Mouse (Mus musculus): Measurements from ENCODE around the gene Carm1. TPM values are rescaled to one million over a fixed set of nuclear protein-coding genes. Genes with fewer than 3 reads are reported as not detected.

The Carm1 gene
- polyA plus RNA-seq, 1 experiment from 2014 or later: 54.9 TPM

GRCm38 (mm10) chr9:21620229-21620628 is 73.5 kb downstream of the Carm1 start:
- 85% methylated on average over 4 of the region's 4 CpGs for WGBS
- ATAC-seq (replicated peaks; ENCODE audit: low FRiP score): no peak

GRCm38 (mm10) chr9:21622676-21623075 is 76.0 kb downstream of the Carm1 start:
- no peaks in the 10 kb centered on the region for H3K27me3 ChIP-seq (replicated peaks; ENCODE audit: control insufficient read depth, insufficient read depth, low read length)
- ATAC-seq (replicated peaks; ENCODE audit: low FRiP score) (peak; percentile 75), DNase-seq (ENCODE audit: low spot score) (no peak)
- no peak overlapping the region for H3K4me2 ChIP-seq
- H3K9me3 ChIP-seq (ENCODE audit: control insufficient read depth, low read length): no peaks in the 10 kb centered on the region
- H3K4me3 ChIP-seq (ENCODE audit: low read depth, low read length): no peak overlapping the region
- H3K4me1 ChIP-seq (replicated peaks; ENCODE audit: control insufficient read depth, insufficient read depth, low read length): peaks cover 6% of the 10 kb centered on the region
- no peak overlapping the region for H3K27ac ChIP-seq (ENCODE audit: low read depth, low read length)
- H3K9ac ChIP-seq (ENCODE audit: low read depth, low read length): no peak overlapping the region
- WGBS: 88% methylated on average over 1 of the region's 1 CpGs
- peaks cover 2% of the 10 kb centered on the region; the same call in 1 of the 2 replicates for H3K36me3 ChIP-seq (ENCODE audit: control insufficient read depth, insufficient read depth, low read length)

More at GRCm38 (mm10) chr9:21620229-21620628, 73.5 kb downstream of the Carm1 start:
- Histone ChIP-seq H3K27me3 (replicated peaks; ENCODE audit: control insufficient read depth, insufficient read depth, low read length) (no peaks in the 10 kb centered on the region), H3K9ac (ENCODE audit: low read depth, low read length) (no peak overlapping the region), H3K4me3 (ENCODE audit: low read depth, low read length) (no peak overlapping the region), H3K36me3 (ENCODE audit: control insufficient read depth, insufficient read depth, low read length) (peaks cover 2% of the 10 kb centered on the region; the same call in 1 of the 2 replicates), H3K27ac (ENCODE audit: low read depth, low read length) (no peak overlapping the region), H3K4me2 (no peak overlapping the region), H3K9me3 (ENCODE audit: control insufficient read depth, low read length) (no peaks in the 10 kb centered on the region), H3K4me1 (replicated peaks; ENCODE audit: control insufficient read depth, insufficient read depth, low read length) (peaks cover 6% of the 10 kb centered on the region)
- no peak for DNase-seq (ENCODE audit: low spot score)

- no peaks in the 10 kb centered on the region for H3K36me3 ChIP-seq (ENCODE audit: control insufficient read depth, insufficient read depth, low read length)
- H3K27ac ChIP-seq (ENCODE audit: low read depth, low read length): no peak overlapping the region
- no peak overlapping the region for H3K4me3 ChIP-seq (ENCODE audit: low read depth, low read length)
- 89% methylated on average over 10 of the region's 10 CpGs for WGBS
- H3K27me3 ChIP-seq (replicated peaks; ENCODE audit: control insufficient read depth, insufficient read depth, low read length): no peaks in the 10 kb centered on the region
- no peaks in the 10 kb centered on the region for H3K9me3 ChIP-seq (ENCODE audit: control insufficient read depth, low read length)
- ATAC-seq (replicated peaks; ENCODE audit: low FRiP score): no peak
- H3K4me2 ChIP-seq: no peak overlapping the region
- no peaks in the 10 kb centered on the region for H3K4me1 ChIP-seq (replicated peaks; ENCODE audit: control insufficient read depth, insufficient read depth, low read length)
- no peak overlapping the region for H3K9ac ChIP-seq (ENCODE audit: low read depth, low read length)
- no peak for DNase-seq (ENCODE audit: low spot score)
These were observed 78.9 kb downstream of the Carm1 start for GRCm38 (mm10) chr9:21625342-21626339.

- Histone ChIP-seq H3K27me3 (replicated peaks; ENCODE audit: control insufficient read depth, insufficient read depth, low read length) (no peaks in the 10 kb centered on the region), H3K4me2 (no peak overlapping the region), H3K9ac (ENCODE audit: low read depth, low read length) (no peak overlapping the region), H3K9me3 (ENCODE audit: control insufficient read depth, low read length) (no peaks in the 10 kb centered on the region), H3K36me3 (ENCODE audit: control insufficient read depth, insufficient read depth, low read length) (no peaks in the 10 kb centered on the region), H3K27ac (ENCODE audit: low read depth, low read length) (no peak overlapping the region), H3K4me3 (ENCODE audit: low read depth, low read length) (no peak overlapping the region), H3K4me1 (replicated peaks; ENCODE audit: control insufficient read depth, insufficient read depth, low read length) (no peaks in the 10 kb centered on the region)
- no peak for ATAC-seq (replicated peaks; ENCODE audit: low FRiP score)
- no peak for DNase-seq (ENCODE audit: low spot score)
These were observed 79.9 kb downstream of the Carm1 start for GRCm38 (mm10) chr9:21626571-21626970.

- no peak overlapping the region for H3K4me3 ChIP-seq (ENCODE audit: low read depth, low read length)
- H3K4me2 ChIP-seq: no peak overlapping the region
- H3K9ac ChIP-seq (ENCODE audit: low read depth, low read length): no peak overlapping the region
- H3K27ac ChIP-seq (ENCODE audit: low read depth, low read length): no peak overlapping the region
- H3K4me1 ChIP-seq (replicated peaks; ENCODE audit: control insufficient read depth, insufficient read depth, low read length): no peaks in the 10 kb centered on the region
- no peaks in the 10 kb centered on the region for H3K27me3 ChIP-seq (replicated peaks; ENCODE audit: control insufficient read depth, insufficient read depth, low read length)
- no peak for ATAC-seq (replicated peaks; ENCODE audit: low FRiP score)
- no peaks in the 10 kb centered on the region for H3K9me3 ChIP-seq (ENCODE audit: control insufficient read depth, low read length)
- no peak for DNase-seq (ENCODE audit: low spot score)
- H3K36me3 ChIP-seq (ENCODE audit: control insufficient read depth, insufficient read depth, low read length): no peaks in the 10 kb centered on the region
- WGBS: 88% methylated on average over 5 of the region's 5 CpGs
These were observed 80.6 kb downstream of the Carm1 start for GRCm38 (mm10) chr9:21627145-21627795.

GRCm38 (mm10) chr9:21630673-21631072 is 84.0 kb downstream of the Carm1 start:
- no peak for ATAC-seq (replicated peaks; ENCODE audit: low FRiP score)
- WGBS: 85% methylated on average over 3 of the region's 3 CpGs
- H3K9me3 ChIP-seq (ENCODE audit: control insufficient read depth, low read length): no peaks in the 10 kb centered on the region

GRCm38 (mm10) chr9:21633106-21633505 is 86.4 kb downstream of the Carm1 start:
- no peak overlapping the region for H3K9ac ChIP-seq (ENCODE audit: low read depth, low read length)

More at GRCm38 (mm10) chr9:21630673-21631072, 84.0 kb downstream of the Carm1 start:
- no peak overlapping the region for H3K9ac ChIP-seq (ENCODE audit: low read depth, low read length)
- no peak overlapping the region for H3K4me2 ChIP-seq
- no peak overlapping the region for H3K27ac ChIP-seq (ENCODE audit: low read depth, low read length)
- H3K36me3 ChIP-seq (ENCODE audit: control insufficient read depth, insufficient read depth, low read length): peaks cover 25% of the 10 kb centered on the region
- H3K27me3 ChIP-seq (replicated peaks; ENCODE audit: control insufficient read depth, insufficient read depth, low read length): no peaks in the 10 kb centered on the region
- DNase-seq (ENCODE audit: low spot score): no peak
- no peak overlapping the region for H3K4me3 ChIP-seq (ENCODE audit: low read depth, low read length)
- no peaks in the 10 kb centered on the region for H3K4me1 ChIP-seq (replicated peaks; ENCODE audit: control insufficient read depth, insufficient read depth, low read length)

GRCm38 (mm10) chr9:21635639-21636038 is 88.9 kb downstream of the Carm1 start:
- no peak for DNase-seq (ENCODE audit: low spot score)
- H3K36me3 ChIP-seq (ENCODE audit: control insufficient read depth, insufficient read depth, low read length): peaks cover 71% of the 10 kb centered on the region

More at GRCm38 (mm10) chr9:21633106-21633505, 86.4 kb downstream of the Carm1 start:
- Histone ChIP-seq H3K4me2 (no peak overlapping the region; the same call in 1 of the 2 replicates), H3K4me1 (replicated peaks; ENCODE audit: control insufficient read depth, insufficient read depth, low read length) (no peaks in the 10 kb centered on the region), H3K9me3 (ENCODE audit: control insufficient read depth, low read length) (no peaks in the 10 kb centered on the region), H3K27ac (ENCODE audit: low read depth, low read length) (no peak overlapping the region), H3K27me3 (replicated peaks; ENCODE audit: control insufficient read depth, insufficient read depth, low read length) (no peaks in the 10 kb centered on the region), H3K36me3 (ENCODE audit: control insufficient read depth, insufficient read depth, low read length) (peaks cover 47% of the 10 kb centered on the region), H3K4me3 (ENCODE audit: low read depth, low read length) (no peak overlapping the region)
- WGBS: 86% methylated on average over 3 of the region's 3 CpGs
- DNase-seq (ENCODE audit: low spot score): no peak
- no peak for ATAC-seq (replicated peaks; ENCODE audit: low FRiP score)

More at GRCm38 (mm10) chr9:21635639-21636038, 88.9 kb downstream of the Carm1 start:
- Histone ChIP-seq H3K4me2 (no peak overlapping the region), H3K9me3 (ENCODE audit: control insufficient read depth, low read length) (no peaks in the 10 kb centered on the region), H3K27me3 (replicated peaks; ENCODE audit: control insufficient read depth, insufficient read depth, low read length) (no peaks in the 10 kb centered on the region), H3K4me1 (replicated peaks; ENCODE audit: control insufficient read depth, insufficient read depth, low read length) (no peaks in the 10 kb centered on the region), H3K27ac (ENCODE audit: low read depth, low read length) (no peak overlapping the region), H3K9ac (ENCODE audit: low read depth, low read length) (no peak overlapping the region), H3K4me3 (ENCODE audit: low read depth, low read length) (no peak overlapping the region)
- ATAC-seq (replicated peaks; ENCODE audit: low FRiP score): no peak
- 88% methylated on average over 7 of the region's 7 CpGs for WGBS
